Mouse (Mus musculus): ENCODE measurements around the gene Cyp4f39. TPM values are rescaled to one million over a fixed set of nuclear protein-coding genes. Genes with fewer than 3 reads are reported as not detected.
"Not testable (repeated sequence)": the region's sequence is repeated elsewhere in the genome, so short reads cannot be mapped to it uniquely, and the experiment has no call there.

Cyp4f39 gene
- polyA plus RNA-seq, 1 experiment, result not detected

DNA sequence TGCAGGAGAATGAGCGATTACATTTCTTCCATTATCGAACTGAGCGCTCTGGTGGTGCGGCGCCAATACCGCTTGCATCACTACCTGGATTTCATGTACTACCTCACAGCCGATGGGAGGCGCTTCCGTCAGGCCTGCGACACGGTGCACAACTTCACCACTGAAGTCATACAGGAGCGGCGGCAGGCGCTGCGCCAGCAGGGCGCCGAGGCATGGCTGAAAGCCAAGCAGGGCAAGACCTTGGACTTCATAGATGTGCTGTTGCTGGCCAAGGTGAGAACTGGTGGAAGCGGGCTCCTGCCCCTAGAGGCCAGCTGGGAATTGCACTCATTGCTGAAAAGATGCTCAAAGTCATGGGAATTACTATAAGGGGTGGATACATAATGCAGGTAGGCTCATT lies 30.7 kb downstream of the Cyp4f39 start:
- Histone ChIP-seq H3K27ac (ENCODE audit: insufficient read depth, low read length) (no peak overlapping the region), H3K4me1 (ENCODE audit: control insufficient read depth, insufficient read depth, low read length) (no peaks in the 10 kb centered on the region), H3K4me3 (ENCODE audit: insufficient read depth, low read length) (no peak overlapping the region)
- TF ChIP-seq POLR2A (IDR thresholded peaks at IDR 0.05; ENCODE audit: extremely low read depth, insufficient read depth, low read length) (no peak), CTCF (IDR thresholded peaks at IDR 0.05; ENCODE audit: extremely low read depth, insufficient read depth, low read length) (peak; percentile 49; the same call in 1 of the 2 replicates)

- no peak overlapping the region for H3K27ac ChIP-seq (ENCODE audit: insufficient read depth, low read length)
- no peak for TF ChIP-seq POLR2A (IDR thresholded peaks at IDR 0.05; ENCODE audit: extremely low read depth, insufficient read depth, low read length)
- TF ChIP-seq CTCF (IDR thresholded peaks at IDR 0.05; ENCODE audit: extremely low read depth, insufficient read depth, low read length), result no peak
- H3K4me3 ChIP-seq (ENCODE audit: insufficient read depth, low read length), result peak overlapping the region; percentile 13; the same call in 1 of the 2 replicates
- H3K4me1 ChIP-seq (ENCODE audit: control insufficient read depth, insufficient read depth, low read length), result no peaks in the 10 kb centered on the region
Observed at GRCm38 (mm10) chr17:32492349-32492980, 39.9 kb downstream of the Cyp4f39 start.

DNA sequence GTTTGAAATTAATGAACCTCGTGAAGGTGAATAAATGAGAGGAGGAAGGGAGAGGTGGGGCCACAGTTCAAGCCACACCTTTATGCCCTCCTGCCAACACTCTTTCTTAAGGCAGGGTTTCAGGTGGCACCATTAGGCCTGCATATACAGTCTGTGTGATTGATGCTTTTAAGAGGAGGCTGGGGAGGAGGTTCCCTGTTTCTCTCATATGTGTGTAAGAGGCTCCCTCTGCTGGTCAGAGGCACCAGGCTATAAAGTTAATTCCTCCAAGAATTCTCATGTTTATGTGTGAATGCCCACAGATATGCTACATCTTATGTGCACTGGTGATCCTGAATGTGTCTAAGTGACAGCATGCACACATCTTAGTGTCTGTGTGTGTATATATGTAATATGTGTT lies 42.1 kb downstream of the Cyp4f39 start:
- Histone ChIP-seq H3K4me3 (ENCODE audit: insufficient read depth, low read length) (no peak overlapping the region), H3K4me1 (ENCODE audit: control insufficient read depth, insufficient read depth, low read length) (no peaks in the 10 kb centered on the region), H3K27ac (ENCODE audit: insufficient read depth, low read length) (no peak overlapping the region)
- TF ChIP-seq POLR2A (IDR thresholded peaks at IDR 0.05; ENCODE audit: extremely low read depth, insufficient read depth, low read length) (no peak), CTCF (IDR thresholded peaks at IDR 0.05; ENCODE audit: extremely low read depth, insufficient read depth, low read length) (peak; percentile 72)

DNA sequence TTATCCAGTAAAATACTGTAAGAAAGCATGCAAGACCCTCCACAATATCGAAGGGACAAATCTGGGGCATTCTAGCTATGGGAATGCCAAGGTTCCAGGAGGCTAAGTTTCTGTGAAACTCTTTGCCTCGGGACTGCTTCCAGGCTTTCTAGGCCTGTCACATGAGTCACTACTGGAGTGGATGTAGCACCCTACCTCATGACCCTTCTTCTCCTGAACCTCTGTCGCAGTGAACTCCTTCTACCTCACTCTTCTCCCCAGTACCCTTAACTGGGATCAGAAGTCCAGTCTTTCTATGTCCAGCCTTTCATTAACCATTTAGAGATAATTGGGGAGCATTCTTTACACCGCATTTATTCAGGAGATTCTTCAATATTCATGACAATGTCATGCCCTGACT lies 48.0 kb downstream of the Cyp4f39 start:
- not testable (repeated sequence) for H3K27ac ChIP-seq (ENCODE audit: insufficient read depth, low read length); H3K4me1 ChIP-seq (ENCODE audit: control insufficient read depth, insufficient read depth, low read length); H3K4me3 ChIP-seq (ENCODE audit: insufficient read depth, low read length)

- Histone ChIP-seq H3K4me3 (ENCODE audit: insufficient read depth, low read length) (no peak overlapping the region), H3K27ac (ENCODE audit: insufficient read depth, low read length) (no peak overlapping the region), H3K4me1 (ENCODE audit: control insufficient read depth, insufficient read depth, low read length) (no peaks in the 10 kb centered on the region)
- no peak for TF ChIP-seq POLR2A (IDR thresholded peaks at IDR 0.05; ENCODE audit: extremely low read depth, insufficient read depth, low read length)
- TF ChIP-seq CTCF (IDR thresholded peaks at IDR 0.05; ENCODE audit: extremely low read depth, insufficient read depth, low read length), result no peak
Observed at GRCm38 (mm10) chr17:32501051-32501450, 48.5 kb downstream of the Cyp4f39 start.

GRCm38 (mm10) chr17:32503111-32503510 lies 50.6 kb downstream of the Cyp4f39 start:
- H3K4me3 ChIP-seq (ENCODE audit: insufficient read depth, low read length), result no peak overlapping the region
- no peak for TF ChIP-seq POLR2A (IDR thresholded peaks at IDR 0.05; ENCODE audit: extremely low read depth, insufficient read depth, low read length)
- TF ChIP-seq CTCF (IDR thresholded peaks at IDR 0.05; ENCODE audit: extremely low read depth, insufficient read depth, low read length), result no peak
- no peak overlapping the region for H3K27ac ChIP-seq (ENCODE audit: insufficient read depth, low read length)
- 0 out of 2 replicates have a peak, but pooled peaks cover 3% of the 10 kb centered on the region for H3K4me1 ChIP-seq (ENCODE audit: control insufficient read depth, insufficient read depth, low read length)

DNA sequence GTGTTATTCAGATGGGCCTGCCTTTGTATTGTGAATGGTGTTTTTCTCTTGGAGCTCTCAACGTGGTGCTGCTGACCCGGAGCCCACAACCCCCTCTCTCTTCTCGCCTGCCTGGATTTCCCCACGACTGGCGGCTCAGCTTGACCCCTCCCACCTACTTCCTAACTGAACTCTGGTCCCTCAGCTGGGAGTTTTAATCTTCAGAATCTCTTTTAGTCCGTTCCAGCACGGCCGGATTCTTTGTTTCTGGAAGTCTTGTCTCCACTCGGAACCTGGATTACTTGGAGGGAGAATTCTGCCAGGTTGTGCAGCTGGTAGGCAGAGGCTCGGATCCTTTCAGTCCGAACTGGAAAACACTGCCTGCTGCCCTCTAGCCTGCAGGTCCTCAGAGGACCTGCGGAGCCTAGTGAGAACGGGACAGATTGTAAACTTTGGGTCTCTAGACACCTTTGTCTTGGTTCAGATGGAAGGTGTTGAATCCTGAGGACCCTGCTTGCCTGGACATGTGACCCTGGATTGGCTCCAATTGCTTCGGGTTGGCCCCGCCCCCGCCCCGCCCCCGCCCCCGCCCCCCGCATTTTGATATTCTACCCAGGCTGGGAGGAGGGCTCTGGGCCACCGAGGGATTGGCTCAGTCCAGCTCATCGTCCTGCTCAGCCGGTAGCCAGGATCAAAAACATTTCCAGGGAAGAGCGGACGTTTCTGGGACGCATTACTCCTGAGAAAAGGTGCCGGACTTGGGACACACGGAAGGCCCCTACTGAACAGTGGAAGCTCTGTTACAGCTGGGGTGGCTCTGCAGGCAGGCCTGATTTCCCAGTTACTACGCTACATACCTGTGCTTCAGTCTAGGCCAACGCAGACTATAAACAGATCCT lies 53.6 kb downstream of the Cyp4f39 start, which contains the start of gene Cyp4f17:
Cyp4f17 (plus strand) TSS at position 200 of the 878 bp plus-strand sequence.
- 0 out of 2 replicates have a peak, but pooled peaks cover 3% of the 10 kb centered on the region for H3K4me1 ChIP-seq (ENCODE audit: control insufficient read depth, insufficient read depth, low read length)
- H3K4me3 ChIP-seq (ENCODE audit: insufficient read depth, low read length), result peak within 1 kb of the TSS; percentile 50
- peak within 1 kb of the TSS; percentile 39; the same call in 1 of the 2 replicates for H3K27ac ChIP-seq (ENCODE audit: insufficient read depth, low read length)
- TF ChIP-seq POLR2A (IDR thresholded peaks at IDR 0.05; ENCODE audit: extremely low read depth, insufficient read depth, low read length) (no peak), CTCF (IDR thresholded peaks at IDR 0.05; ENCODE audit: extremely low read depth, insufficient read depth, low read length) (no peak)

- TF ChIP-seq CTCF (IDR thresholded peaks at IDR 0.05; ENCODE audit: extremely low read depth, insufficient read depth, low read length) (no peak), POLR2A (IDR thresholded peaks at IDR 0.05; ENCODE audit: extremely low read depth, insufficient read depth, low read length) (no peak)
- H3K4me3 ChIP-seq (ENCODE audit: insufficient read depth, low read length), result peak overlapping the region; percentile 50
- H3K4me1 ChIP-seq (ENCODE audit: control insufficient read depth, insufficient read depth, low read length), result 0 out of 2 replicates have a peak, but pooled peaks cover 3% of the 10 kb centered on the region
- peak overlapping the region; percentile 39; the same call in 1 of the 2 replicates for H3K27ac ChIP-seq (ENCODE audit: insufficient read depth, low read length)
Observed at GRCm38 (mm10) chr17:32506729-32507245, 54.3 kb downstream of the Cyp4f39 start.

DNA sequence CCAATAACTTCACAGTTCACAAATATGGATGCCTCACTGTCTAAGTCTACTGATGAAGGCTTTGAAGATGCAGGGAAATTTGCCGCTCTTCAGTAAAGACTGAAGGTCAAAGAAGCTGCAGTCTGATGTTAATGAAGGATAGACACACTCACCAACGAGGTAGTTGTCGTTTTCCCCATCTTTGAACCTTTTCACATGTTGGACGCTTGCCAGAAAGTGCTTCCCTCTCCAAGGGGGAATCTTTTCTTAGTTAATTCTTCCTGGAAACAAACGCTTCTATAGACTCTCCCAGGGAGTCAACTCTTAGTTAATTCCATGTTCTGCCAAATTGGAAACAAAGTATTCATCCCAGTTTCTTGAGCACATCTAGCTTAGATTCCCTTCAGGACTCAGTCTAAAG lies 63.6 kb downstream of the Cyp4f39 start:
- Histone ChIP-seq H3K27ac (ENCODE audit: insufficient read depth, low read length) (no peak overlapping the region), H3K4me3 (ENCODE audit: insufficient read depth, low read length) (no peak overlapping the region), H3K4me1 (ENCODE audit: control insufficient read depth, insufficient read depth, low read length) (no peaks in the 10 kb centered on the region)
- TF ChIP-seq POLR2A (IDR thresholded peaks at IDR 0.05; ENCODE audit: extremely low read depth, insufficient read depth, low read length) (no peak), CTCF (IDR thresholded peaks at IDR 0.05; ENCODE audit: extremely low read depth, insufficient read depth, low read length) (no peak)

Data from cortical plate, adult 2 months (tissue).